Mouse (Mus musculus) kidney, postnatal 0 days (tissue): ENCODE results near the gene Slc2a1. TPM values are rescaled to one million over a fixed set of nuclear protein-coding genes. Genes with fewer than 3 reads are reported as not detected.

ENCODE experiments used
- ATAC-seq: fragments of 200-750 bp; cut with Nextera tagmentation; replicated peaks from 2 replicates; pipeline ENCODE4 v1.8.0; 2017; ENCODE audit warnings: low read depth, moderate number of reproducible peaks, moderate TSS enrichment, moderate library complexity; ENCODE audit not compliant: low FRiP score
- DNase-seq: peaks from one replicate; pipeline ENCODE4 v3.0.0-alpha.2; 2016; ENCODE audit warnings: low spot score
- H3K27ac ChIP-seq: fragments of 300-500 bp; sonication (generic); 2 replicates; pipeline ENCODE4 v1.5.1; 2014; ENCODE audit warnings: mild to moderate bottlenecking
- H3K27me3 ChIP-seq: fragments of 300-500 bp; sonication (generic); 2 replicates; pipeline ENCODE4 v1.6.1; 2014; ENCODE audit warnings: low read length, mixed read lengths; ENCODE audit not compliant: insufficient read depth
- H3K36me3 ChIP-seq: fragments of 300-500 bp; sonication (generic); 2 replicates; pipeline ENCODE4 v1.6.1; 2014; ENCODE audit warnings: low read length, mixed read lengths; ENCODE audit not compliant: insufficient read depth
- H3K4me1 ChIP-seq: fragments of 300-500 bp; sonication (generic); replicated peaks from 2 replicates; pipeline ENCODE4 v1.6.1; 2014; ENCODE audit warnings: antibody characterized with exemption, low read length, mixed read lengths; ENCODE audit not compliant: insufficient read depth
- H3K4me2 ChIP-seq: fragments of 300-500 bp; sonication (generic); 2 replicates; pipeline ENCODE4 v1.6.1; 2014; ENCODE audit warnings: mild to moderate bottlenecking, low read length, moderate library complexity, mixed read lengths
- H3K4me3 ChIP-seq: fragments of 300-500 bp; sonication (generic); replicated peaks from 2 replicates; pipeline ENCODE4 v1.5.1; 2014; ENCODE audit warnings: low read depth, low read length
- H3K9ac ChIP-seq: fragments of 300-500 bp; sonication (generic); 2 replicates; pipeline ENCODE4 v1.6.1; 2014; ENCODE audit warnings: low read depth, low read length
- H3K9me3 ChIP-seq: fragments of 300-500 bp; sonication (generic); replicated peaks from 2 replicates; pipeline ENCODE4 v1.6.1; 2016; ENCODE audit warnings: low read length, inconsistent platforms, mixed read lengths
- CTCF ChIP-seq: IDR thresholded peaks from 2 replicates; pipeline ENCODE4 v1.5.1; 2016; ENCODE audit warnings: antibody characterized with exemption, low read depth, mild to moderate bottlenecking, moderate library complexity
- whole genome bisulfite sequencing: fragments of 180-500 bp; shearing (Covaris S2); extraction: QIAGEN DNeasy Blood & Tissue Kit; methylation state at CpG from one replicate; pipeline ENCODE4 v1.1.7; 2014; 5-methylcytosine and 5-hydroxymethylcytosine counted together
- polyA plus RNA-seq: library from polyadenylated mRNA; unstranded; fragments of >200 nt; fragmentation: Nextera tagmentation; extraction: Ambion mirVana; gene quantifications from 2 replicates; pipeline ENCODE4 v1.2.1, GENCODE M21; 2015

The Slc2a1 gene
- polyA plus RNA-seq, 1 experiment from 2014 or later = 58.0 TPM

DNA sequence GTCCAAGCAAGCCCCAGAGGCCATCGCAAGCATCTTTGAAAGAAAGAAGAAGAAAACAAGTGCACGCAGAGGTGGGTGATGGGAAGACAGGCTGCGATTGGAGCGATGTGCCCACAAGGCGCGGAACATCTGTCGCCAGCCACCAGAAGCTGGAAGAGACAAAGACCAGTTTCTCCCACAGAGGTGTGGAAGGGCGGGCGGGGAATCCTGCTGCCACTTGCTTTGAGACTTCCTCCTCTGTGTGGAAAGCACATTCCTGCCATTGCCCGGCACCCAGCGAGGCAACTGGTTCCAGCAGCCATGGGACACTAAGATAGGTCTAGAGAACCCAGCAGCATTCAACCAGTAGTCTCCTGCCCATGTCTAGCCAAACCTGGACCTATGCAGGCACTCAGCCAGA is 32.2 kb upstream of the Slc2a1 start:
- no peak for TF ChIP-seq CTCF
- WGBS = 83% methylated on average over 11 of the region's 11 CpGs
- H3K9me3 ChIP-seq = no peaks in the 10 kb centered on the region
- ATAC-seq (no peak), DNase-seq (no peak)
- H3K36me3 ChIP-seq = no peaks in the 10 kb centered on the region
- H3K4me2 ChIP-seq = no peak overlapping the region
- H3K27me3 ChIP-seq = no peaks in the 10 kb centered on the region
- no peak overlapping the region for H3K9ac ChIP-seq
- H3K4me1 ChIP-seq = peaks cover 14% of the 10 kb centered on the region
- H3K27ac ChIP-seq = no peak overlapping the region
- H3K4me3 ChIP-seq = no peak overlapping the region

GRCm38 (mm10) chr4:119077084-119077682 is 31.3 kb upstream of the Slc2a1 start:
- Histone ChIP-seq H3K9ac (no peak overlapping the region), H3K9me3 (no peaks in the 10 kb centered on the region), H3K27me3 (no peaks in the 10 kb centered on the region), H3K4me2 (no peak overlapping the region), H3K4me1 (peaks cover 8% of the 10 kb centered on the region; the same call in 1 of the 2 replicates), H3K4me3 (no peak overlapping the region), H3K36me3 (no peaks in the 10 kb centered on the region), H3K27ac (no peak overlapping the region)
- DNase-seq = no peak
- WGBS = 45% methylated on average over 13 of the region's 13 CpGs
- TF ChIP-seq CTCF = no peak
- no peak for ATAC-seq

GRCm38 (mm10) chr4:119079928-119080327 is 28.6 kb upstream of the Slc2a1 start:
- Histone ChIP-seq H3K27ac (no peak overlapping the region), H3K9ac (no peak overlapping the region), H3K27me3 (no peaks in the 10 kb centered on the region), H3K9me3 (no peaks in the 10 kb centered on the region), H3K4me1 (no peaks in the 10 kb centered on the region), H3K4me2 (no peak overlapping the region), H3K36me3 (no peaks in the 10 kb centered on the region), H3K4me3 (no peak overlapping the region)
- no peak for DNase-seq
- TF ChIP-seq CTCF = no peak
- 88% methylated on average over 6 of the region's 6 CpGs for WGBS
- no peak for ATAC-seq

GRCm38 (mm10) chr4:119082740-119083231 is 25.7 kb upstream of the Slc2a1 start:
- H3K36me3 ChIP-seq = no peaks in the 10 kb centered on the region
- no peak overlapping the region for H3K27ac ChIP-seq
- no peaks in the 10 kb centered on the region for H3K4me1 ChIP-seq
- peak; percentile 35 for DNase-seq
- no peak overlapping the region for H3K9ac ChIP-seq
- no peak overlapping the region for H3K4me3 ChIP-seq
- no peak for TF ChIP-seq CTCF
- no peak for ATAC-seq
- WGBS = 51% methylated on average over 3 of the region's 3 CpGs
- H3K4me2 ChIP-seq = no peak overlapping the region
- no peaks in the 10 kb centered on the region for H3K27me3 ChIP-seq
- no peaks in the 10 kb centered on the region for H3K9me3 ChIP-seq

GRCm38 (mm10) chr4:119088424-119088823 is 20.1 kb upstream of the Slc2a1 start:
- 31% methylated on average over 2 of the region's 2 CpGs for WGBS
- DNase-seq = no peak
- no peak overlapping the region for H3K9ac ChIP-seq
- H3K4me3 ChIP-seq = no peak overlapping the region
- no peaks in the 10 kb centered on the region for H3K27me3 ChIP-seq
- H3K9me3 ChIP-seq = no peaks in the 10 kb centered on the region
- H3K4me1 ChIP-seq = no peaks in the 10 kb centered on the region
- no peak for ATAC-seq
- H3K27ac ChIP-seq = no peak overlapping the region
- no peak for TF ChIP-seq CTCF
- no peak overlapping the region for H3K4me2 ChIP-seq
- H3K36me3 ChIP-seq = no peaks in the 10 kb centered on the region

DNA sequence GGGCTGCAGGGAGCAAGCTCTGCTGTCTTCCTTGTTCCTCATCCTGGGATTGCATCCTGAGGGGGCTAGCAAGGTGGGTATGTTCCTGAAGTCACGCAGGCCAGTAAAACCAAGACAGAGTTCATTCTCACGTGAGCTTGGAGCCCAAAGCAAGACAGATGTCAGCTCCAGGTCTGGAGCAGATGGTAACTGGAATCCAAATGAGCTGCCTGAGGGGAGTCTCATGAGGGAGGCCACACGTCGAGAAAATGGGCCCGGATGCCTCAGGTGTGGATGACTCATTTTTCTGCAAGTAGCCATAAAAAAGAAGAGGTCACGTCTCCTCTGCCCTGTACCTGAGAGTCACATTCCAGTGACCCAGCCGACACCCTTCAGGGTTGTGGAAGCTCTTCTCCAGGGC is 14.6 kb upstream of the Slc2a1 start:
- WGBS = 62% methylated on average over 7 of the region's 7 CpGs
- Histone ChIP-seq H3K4me2 (no peak overlapping the region), H3K36me3 (no peaks in the 10 kb centered on the region), H3K4me1 (no peaks in the 10 kb centered on the region), H3K27me3 (no peaks in the 10 kb centered on the region), H3K9me3 (no peaks in the 10 kb centered on the region), H3K9ac (no peak overlapping the region), H3K4me3 (no peak overlapping the region), H3K27ac (no peak overlapping the region)
- no peak for ATAC-seq
- no peak for TF ChIP-seq CTCF
- no peak for DNase-seq

DNA sequence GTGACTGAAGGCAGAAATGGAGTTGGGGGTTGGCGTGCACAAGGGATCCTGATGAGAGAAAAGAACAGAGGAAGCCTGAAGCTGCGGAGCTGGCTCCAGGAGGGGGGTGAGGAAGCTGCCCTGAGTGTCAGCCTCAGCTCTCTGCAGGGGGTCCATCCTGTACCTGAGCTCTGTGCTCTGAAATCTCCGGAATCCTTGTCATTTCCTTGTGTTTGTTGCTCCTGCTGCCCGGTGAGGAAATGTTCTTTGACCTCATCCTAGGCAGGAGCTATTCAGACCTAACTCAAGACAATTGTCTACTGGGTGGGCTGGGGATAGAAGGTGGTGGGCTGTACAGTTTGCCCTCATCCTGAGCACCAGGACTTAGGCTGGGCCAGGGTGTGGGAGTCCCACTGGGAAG is 13.5 kb upstream of the Slc2a1 start:
- WGBS = 36% methylated on average over 4 of the region's 4 CpGs
- ATAC-seq (no peak), DNase-seq (no peak)
- Histone ChIP-seq H3K4me3 (no peak overlapping the region), H3K4me1 (no peaks in the 10 kb centered on the region), H3K9me3 (no peaks in the 10 kb centered on the region), H3K4me2 (no peak overlapping the region), H3K36me3 (no peaks in the 10 kb centered on the region), H3K27ac (no peak overlapping the region), H3K27me3 (no peaks in the 10 kb centered on the region), H3K9ac (no peak overlapping the region)
- TF ChIP-seq CTCF = no peak
